Mouse (Mus musculus): Measurements from ENCODE around the gene 4933427D14Rik. TPM values are rescaled to one million over a fixed set of nuclear protein-coding genes. Genes with fewer than 3 reads are reported as not detected.

The 4933427D14Rik gene
- polyA plus RNA-seq, 1 experiment from 2014 or later: 2.9 TPM

DNA sequence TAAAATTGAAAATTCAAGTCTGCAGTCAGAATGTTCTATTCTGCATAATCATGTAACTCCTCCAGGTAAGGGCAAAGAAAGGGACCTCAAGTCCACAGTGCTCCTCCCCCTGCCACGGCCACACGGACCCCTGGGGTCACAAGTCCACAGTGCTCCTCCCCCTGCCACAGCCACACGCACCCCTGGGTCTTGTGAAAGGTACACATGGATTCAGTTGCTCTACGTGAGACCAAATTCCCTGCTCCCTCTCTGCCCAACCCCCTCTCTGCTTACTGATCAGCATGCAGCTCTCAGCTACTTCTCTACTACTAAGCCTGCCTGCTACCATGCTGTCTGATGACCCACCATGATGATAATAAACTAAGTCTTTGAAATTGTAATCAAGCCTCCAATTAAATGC, 37.4 kb downstream of the 4933427D14Rik start:
- Histone ChIP-seq H3K36me3 (replicated peaks) (peaks cover 18% of the 10 kb centered on the region), H3K9ac (no peak overlapping the region), H3K9me3 (replicated peaks) (no peaks in the 10 kb centered on the region), H3K27ac (replicated peaks) (no peak overlapping the region), H3K4me1 (replicated peaks) (no peaks in the 10 kb centered on the region), H3K27me3 (no peaks in the 10 kb centered on the region), H3K4me2 (no peak overlapping the region), H3K4me3 (replicated peaks) (no peak overlapping the region)
- ATAC-seq (ENCODE audit: insufficient read depth): no peak
- WGBS (ENCODE audit: insufficient replicate concordance): 78% methylated on average over 4 of the region's 4 CpGs

DNA sequence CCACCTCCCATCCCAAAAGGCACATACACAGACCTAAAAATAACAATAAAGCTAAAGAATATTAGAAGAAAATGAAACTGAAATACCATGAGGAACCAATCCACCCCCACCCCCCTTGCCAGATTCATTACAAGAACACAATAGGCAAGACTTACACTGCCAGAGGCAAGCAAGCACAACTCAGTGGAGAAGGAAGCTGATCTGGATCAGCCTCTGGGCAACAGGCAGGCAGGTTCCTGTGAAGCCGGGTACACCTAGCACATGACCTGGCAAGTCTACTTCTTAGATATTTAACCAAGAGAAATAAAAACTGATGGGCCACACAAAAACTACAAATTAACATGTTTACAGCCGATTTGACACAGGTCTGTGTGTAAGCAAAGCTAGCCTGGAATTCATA, 44.1 kb downstream of the 4933427D14Rik start:
- no peak overlapping the region for H3K27ac ChIP-seq (replicated peaks)
- no peak for ATAC-seq (ENCODE audit: insufficient read depth)
- H3K4me3 ChIP-seq (replicated peaks): no peak overlapping the region
- no peak overlapping the region for H3K9ac ChIP-seq
- H3K27me3 ChIP-seq: no peaks in the 10 kb centered on the region
- H3K4me2 ChIP-seq: no peak overlapping the region
- H3K4me1 ChIP-seq (replicated peaks): no peaks in the 10 kb centered on the region
- H3K9me3 ChIP-seq (replicated peaks): no peaks in the 10 kb centered on the region
- H3K36me3 ChIP-seq (replicated peaks): peaks cover 9% of the 10 kb centered on the region; the same call in 1 of the 2 replicates
- WGBS (ENCODE audit: insufficient replicate concordance): 66% methylated on average over 2 of the region's 2 CpGs

DNA sequence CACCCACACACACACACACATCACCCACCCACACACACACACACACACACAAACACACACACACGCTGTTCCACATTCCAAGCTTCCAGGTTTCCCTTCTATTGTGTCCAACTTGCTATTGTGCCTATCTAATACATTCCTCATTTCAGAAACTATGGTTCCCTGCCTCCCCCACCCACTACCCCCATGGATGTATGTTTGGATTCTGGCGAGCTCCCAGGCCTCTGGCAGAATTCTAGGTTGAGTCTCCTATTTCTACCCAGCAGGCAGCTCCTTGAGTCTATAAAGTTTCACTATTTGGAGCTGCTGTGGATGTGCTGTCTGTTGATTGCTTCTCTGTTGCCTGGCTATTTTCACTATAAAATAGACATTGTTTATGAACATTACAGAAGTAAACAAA, 50.6 kb downstream of the 4933427D14Rik start:
- WGBS (ENCODE audit: insufficient replicate concordance): 57% methylated on average over 2 of the region's 2 CpGs
- Histone ChIP-seq H3K36me3 (replicated peaks) (peaks cover 8% of the 10 kb centered on the region), H3K4me1 (replicated peaks) (no peaks in the 10 kb centered on the region), H3K9me3 (replicated peaks) (no peaks in the 10 kb centered on the region), H3K4me3 (replicated peaks) (no peak overlapping the region), H3K9ac (no peak overlapping the region), H3K27me3 (no peaks in the 10 kb centered on the region), H3K4me2 (no peak overlapping the region), H3K27ac (replicated peaks) (no peak overlapping the region)
- no peak for ATAC-seq (ENCODE audit: insufficient read depth)

DNA sequence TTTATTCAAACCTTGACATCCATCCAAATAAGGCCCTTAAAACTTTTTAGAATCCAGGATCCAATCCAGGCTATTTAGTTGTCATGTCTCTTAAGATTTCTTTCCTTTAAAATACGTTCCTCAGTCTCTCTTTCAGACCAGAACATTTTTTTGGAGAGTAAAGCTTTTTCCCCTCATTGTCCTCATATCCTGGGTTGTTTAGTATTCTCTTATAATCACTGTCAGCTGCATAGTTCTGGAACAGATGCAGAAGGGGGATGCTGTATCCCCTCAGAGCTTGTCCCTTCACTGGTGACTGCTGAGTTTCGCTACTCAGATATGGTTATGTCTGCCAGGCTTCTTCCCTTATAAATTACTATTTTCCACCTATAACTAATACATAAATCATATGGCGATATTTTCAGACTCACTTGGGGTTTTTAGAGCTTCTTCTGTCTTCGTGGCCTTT, 51.3 kb downstream of the 4933427D14Rik start:
- H3K9me3 ChIP-seq (replicated peaks): no peaks in the 10 kb centered on the region
- ATAC-seq (ENCODE audit: insufficient read depth): no peak
- no peak overlapping the region for H3K27ac ChIP-seq (replicated peaks)

DNA sequence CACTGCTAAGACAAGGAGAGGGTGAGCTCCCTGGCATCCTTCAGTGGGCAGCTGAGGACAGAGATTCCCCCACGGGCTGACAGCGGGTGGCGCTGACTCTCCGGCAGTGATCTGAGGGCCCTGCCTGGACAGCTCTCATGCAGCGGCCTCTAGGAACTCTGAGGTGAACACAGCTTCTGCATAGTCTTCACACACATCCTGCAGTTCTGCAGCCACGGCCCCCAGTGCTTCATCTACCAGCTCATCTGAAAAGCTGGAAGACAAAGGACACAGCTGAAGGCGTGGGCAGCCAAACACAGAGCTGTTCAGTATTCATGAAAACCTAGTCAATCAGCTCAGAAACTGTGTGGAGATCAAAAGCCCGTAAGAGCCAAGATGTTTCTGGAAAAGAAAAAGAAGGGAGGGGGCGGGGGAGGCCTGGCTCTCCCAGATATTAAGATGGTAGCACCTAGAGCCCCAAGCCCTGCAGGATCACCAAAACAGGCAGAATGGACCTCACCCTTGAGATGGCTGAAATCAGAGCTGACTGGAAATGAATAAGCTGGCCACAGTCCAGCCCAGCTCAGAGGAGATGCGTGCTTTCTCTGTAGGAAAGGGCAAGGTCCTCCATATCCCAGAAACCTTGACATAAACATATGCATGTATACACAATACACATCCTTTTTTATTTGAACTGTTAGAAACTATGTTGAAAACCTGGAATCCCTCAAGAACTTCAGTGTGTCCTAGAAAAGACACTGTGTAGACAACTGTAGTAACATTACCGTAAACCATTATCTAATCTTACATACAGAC, 51.9 kb downstream of the 4933427D14Rik start:
- Histone ChIP-seq H3K27ac (replicated peaks) (no peak overlapping the region), H3K36me3 (replicated peaks) (peaks cover 8% of the 10 kb centered on the region), H3K4me2 (no peak overlapping the region), H3K4me1 (replicated peaks) (no peaks in the 10 kb centered on the region), H3K9ac (no peak overlapping the region), H3K27me3 (no peaks in the 10 kb centered on the region), H3K4me3 (replicated peaks) (no peak overlapping the region), H3K9me3 (replicated peaks) (no peaks in the 10 kb centered on the region)
- ATAC-seq (ENCODE audit: insufficient read depth): no peak
- WGBS (ENCODE audit: insufficient replicate concordance): 75% methylated on average over 11 of the region's 11 CpGs

More for the DNA sequence above, 51.3 kb downstream of the 4933427D14Rik start:
- H3K9ac ChIP-seq: no peak overlapping the region
- 66% methylated on average over 4 of the region's 4 CpGs for WGBS (ENCODE audit: insufficient replicate concordance)
- H3K36me3 ChIP-seq (replicated peaks): peaks cover 8% of the 10 kb centered on the region
- no peaks in the 10 kb centered on the region for H3K27me3 ChIP-seq
- no peak overlapping the region for H3K4me2 ChIP-seq
- H3K4me1 ChIP-seq (replicated peaks): no peaks in the 10 kb centered on the region
- H3K4me3 ChIP-seq (replicated peaks): no peak overlapping the region

DNA sequence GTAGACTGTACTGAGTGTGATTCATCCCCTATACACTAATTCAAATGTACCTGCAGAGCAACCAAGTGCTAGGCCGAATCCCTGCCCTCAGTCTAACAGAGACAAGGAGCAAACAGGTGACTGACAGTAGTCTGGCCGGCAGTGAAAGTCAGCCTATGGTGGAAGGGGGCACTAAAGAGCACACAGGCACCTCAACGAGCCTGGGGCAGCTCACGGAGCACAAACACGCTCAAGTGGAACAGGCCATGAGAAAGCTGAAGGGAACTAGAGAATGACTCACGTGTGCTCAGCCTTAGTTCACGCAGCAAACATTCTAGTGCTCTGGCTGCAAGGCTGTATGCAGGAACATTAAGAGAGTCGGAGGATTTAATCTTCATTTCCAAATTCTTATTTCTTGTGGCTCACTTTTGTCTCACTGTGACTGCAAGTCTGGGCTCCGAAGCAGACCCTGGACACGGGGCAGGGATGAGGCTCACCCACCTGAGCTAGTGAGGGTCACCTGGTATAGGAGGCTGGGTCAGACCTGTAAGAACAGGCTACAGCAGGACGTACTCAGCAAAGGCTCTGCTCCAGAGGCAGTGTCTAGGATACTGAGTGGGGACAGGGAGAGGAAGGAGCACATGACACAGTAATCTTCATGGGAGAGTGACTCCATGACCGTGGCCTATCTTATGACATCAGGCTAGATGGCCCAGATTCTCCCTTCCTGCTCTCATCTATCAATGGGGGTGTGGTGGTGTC, 54.0 kb downstream of the 4933427D14Rik start:
- Histone ChIP-seq H3K9ac (no peak overlapping the region), H3K4me2 (no peak overlapping the region), H3K4me1 (replicated peaks) (no peaks in the 10 kb centered on the region), H3K36me3 (replicated peaks) (peaks cover 8% of the 10 kb centered on the region), H3K9me3 (replicated peaks) (no peaks in the 10 kb centered on the region), H3K4me3 (replicated peaks) (no peak overlapping the region), H3K27ac (replicated peaks) (no peak overlapping the region), H3K27me3 (no peaks in the 10 kb centered on the region)
- 0 out of 2 replicates have a peak, but pooled peaks have one; percentile 9 for ATAC-seq (ENCODE audit: insufficient read depth)
- 71% methylated on average over 12 of the region's 12 CpGs for WGBS (ENCODE audit: insufficient replicate concordance)

DNA sequence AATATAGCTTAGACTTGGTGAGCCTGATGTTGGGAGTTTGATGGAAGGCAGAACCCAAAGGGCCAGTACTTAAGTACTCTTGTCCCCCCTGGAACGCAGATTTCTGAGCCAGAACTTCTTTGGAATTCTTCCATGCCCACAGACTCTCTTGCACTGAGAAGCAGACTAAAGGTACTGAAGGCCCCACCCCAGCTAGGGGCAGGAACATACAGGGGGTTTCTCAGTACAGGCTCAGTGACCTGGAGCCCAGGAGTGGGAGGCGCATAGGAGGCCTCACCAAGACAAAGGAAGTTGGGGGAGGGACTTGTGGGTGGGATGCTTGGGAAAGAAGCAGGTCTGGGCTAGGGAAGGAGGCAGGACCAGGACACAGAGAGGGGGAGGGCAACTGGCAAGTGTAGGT, 56.1 kb downstream of the 4933427D14Rik start:
- no peak for ATAC-seq (ENCODE audit: insufficient read depth)
- Histone ChIP-seq H3K9ac (no peak overlapping the region), H3K4me2 (no peak overlapping the region), H3K4me1 (replicated peaks) (no peaks in the 10 kb centered on the region), H3K9me3 (replicated peaks) (no peaks in the 10 kb centered on the region), H3K4me3 (replicated peaks) (no peak overlapping the region), H3K27me3 (no peaks in the 10 kb centered on the region), H3K27ac (replicated peaks) (no peak overlapping the region), H3K36me3 (replicated peaks) (peaks cover 8% of the 10 kb centered on the region)
- WGBS (ENCODE audit: insufficient replicate concordance): 58% methylated on average over 2 of the region's 2 CpGs

DNA sequence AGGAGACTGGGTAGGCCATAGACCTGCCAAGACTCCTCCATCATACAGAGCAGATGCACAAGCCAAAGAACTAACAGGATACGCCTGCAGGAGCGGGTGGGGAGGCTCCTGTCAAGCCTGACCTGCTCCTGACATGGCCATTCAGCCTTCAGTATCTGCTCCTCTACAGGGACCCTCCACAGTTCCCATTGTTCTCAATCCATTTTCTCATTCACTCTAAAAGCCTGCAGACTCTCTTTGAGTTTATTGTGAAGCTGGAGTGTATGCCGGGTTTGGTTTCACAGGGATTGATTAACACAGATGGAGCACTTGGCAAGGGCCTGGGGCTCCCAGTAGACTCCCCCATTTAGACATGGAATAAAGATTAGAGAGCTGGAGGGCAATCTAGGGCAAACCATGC, 59.3 kb downstream of the 4933427D14Rik start:
- H3K9me3 ChIP-seq (replicated peaks): no peaks in the 10 kb centered on the region
- H3K36me3 ChIP-seq (replicated peaks): no peaks in the 10 kb centered on the region
- no peaks in the 10 kb centered on the region for H3K4me1 ChIP-seq (replicated peaks)
- no peak overlapping the region for H3K4me2 ChIP-seq
- 53% methylated on average over 3 of the region's 3 CpGs for WGBS (ENCODE audit: insufficient replicate concordance)
- H3K27me3 ChIP-seq: no peaks in the 10 kb centered on the region
- no peak overlapping the region for H3K4me3 ChIP-seq (replicated peaks)
- H3K27ac ChIP-seq (replicated peaks): no peak overlapping the region
- H3K9ac ChIP-seq: no peak overlapping the region
- no peak for ATAC-seq (ENCODE audit: insufficient read depth)

DNA sequence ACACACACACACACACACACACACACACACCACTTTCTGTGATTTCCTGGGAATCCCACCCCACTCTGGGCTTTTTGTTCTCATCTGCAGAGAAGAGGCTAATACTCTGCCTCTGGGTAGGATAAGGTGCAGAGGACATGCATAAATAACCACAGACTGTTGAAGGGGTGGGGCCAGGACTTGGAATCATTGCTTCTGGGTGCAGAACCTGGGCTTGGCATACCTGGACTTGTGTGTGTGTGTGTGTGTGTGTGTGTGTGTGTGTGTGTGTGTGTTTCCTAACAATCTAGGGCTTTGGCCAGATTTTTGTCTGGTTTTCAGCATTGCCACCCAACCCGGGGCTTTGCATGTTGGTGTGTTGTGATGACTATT, 61.4 kb downstream of the 4933427D14Rik start:
- no peak overlapping the region for H3K4me2 ChIP-seq
- H3K27ac ChIP-seq (replicated peaks): no peak overlapping the region
- H3K9ac ChIP-seq: no peak overlapping the region
- no peaks in the 10 kb centered on the region for H3K4me1 ChIP-seq (replicated peaks)
- WGBS (ENCODE audit: insufficient replicate concordance): 52% methylated on average over 1 of the region's 1 CpGs
- no peaks in the 10 kb centered on the region for H3K27me3 ChIP-seq
- no peaks in the 10 kb centered on the region for H3K36me3 ChIP-seq (replicated peaks)
- no peak overlapping the region for H3K4me3 ChIP-seq (replicated peaks)
- ATAC-seq (ENCODE audit: insufficient read depth): no peak
- no peaks in the 10 kb centered on the region for H3K9me3 ChIP-seq (replicated peaks)

DNA sequence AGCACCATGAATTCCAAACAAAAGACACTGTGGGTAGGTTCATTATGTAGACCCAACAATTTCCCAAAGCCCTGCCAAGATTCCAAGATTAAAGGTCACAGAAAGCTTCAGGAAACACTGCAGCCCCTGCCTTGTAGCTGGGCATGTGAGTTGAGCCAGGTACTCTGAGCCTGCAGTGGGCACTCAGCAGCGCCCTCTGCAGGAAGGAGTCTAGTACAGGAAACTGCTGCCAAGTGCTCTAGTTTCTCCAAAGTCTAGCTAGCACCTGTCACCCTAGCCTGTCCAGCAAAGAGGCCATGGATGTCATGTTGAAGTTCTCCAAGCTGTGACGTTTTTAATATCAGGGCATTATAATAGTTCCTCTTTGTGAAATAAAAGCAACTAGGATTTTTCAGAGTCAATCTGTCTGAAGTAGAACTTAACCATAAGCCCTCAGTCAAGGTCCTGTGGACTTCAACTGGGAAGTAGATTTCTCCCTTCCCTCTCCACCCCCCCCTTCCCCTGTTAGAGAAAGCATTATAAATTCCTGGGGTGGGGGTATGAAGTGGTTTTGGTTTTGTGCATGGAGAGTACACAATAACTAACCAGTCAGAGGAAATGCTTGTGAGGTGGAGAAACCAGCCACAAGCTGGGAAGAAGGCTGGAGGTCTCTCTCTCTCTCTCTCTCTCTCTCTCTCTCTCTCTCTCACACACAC, 61.9 kb downstream of the 4933427D14Rik start:
- ATAC-seq (ENCODE audit: insufficient read depth): no peak

DNA sequence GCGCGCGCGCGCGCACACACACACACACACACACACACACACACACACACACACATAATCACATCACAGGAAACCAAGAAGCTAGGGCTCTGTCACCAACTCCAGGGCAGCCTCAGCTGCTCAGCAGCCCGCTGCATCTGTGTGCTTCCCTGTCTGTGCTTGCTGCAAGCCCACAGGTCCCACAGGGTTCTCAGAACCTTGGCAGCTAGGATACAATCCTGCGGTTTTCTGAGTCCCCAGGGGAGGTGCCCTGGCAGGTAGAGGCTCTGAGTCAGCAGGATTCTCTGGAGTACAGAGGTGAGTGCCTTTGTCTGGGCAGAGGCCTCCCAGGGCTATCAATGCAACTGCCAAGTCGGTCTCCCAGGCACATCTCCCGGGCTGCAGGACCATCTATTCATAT, 64.4 kb downstream of the 4933427D14Rik start:
- no peaks in the 10 kb centered on the region for H3K4me1 ChIP-seq (replicated peaks)
- H3K36me3 ChIP-seq (replicated peaks): no peaks in the 10 kb centered on the region
- WGBS (ENCODE audit: insufficient replicate concordance): 54% methylated on average over 10 of the region's 10 CpGs
- H3K27me3 ChIP-seq: peaks cover 13% of the 10 kb centered on the region
- ATAC-seq (ENCODE audit: insufficient read depth): no peak
- H3K4me2 ChIP-seq: no peak overlapping the region
- no peak overlapping the region for H3K9ac ChIP-seq
- H3K4me3 ChIP-seq (replicated peaks): no peak overlapping the region
- no peak overlapping the region for H3K27ac ChIP-seq (replicated peaks)
- H3K9me3 ChIP-seq (replicated peaks): no peaks in the 10 kb centered on the region

More for the DNA sequence above, 61.9 kb downstream of the 4933427D14Rik start:
- 6% methylated on average over 2 of the region's 2 CpGs for WGBS (ENCODE audit: insufficient replicate concordance)
- Histone ChIP-seq H3K36me3 (replicated peaks) (no peaks in the 10 kb centered on the region), H3K27ac (replicated peaks) (no peak overlapping the region), H3K27me3 (no peaks in the 10 kb centered on the region), H3K4me2 (no peak overlapping the region), H3K4me1 (replicated peaks) (no peaks in the 10 kb centered on the region), H3K9me3 (replicated peaks) (no peaks in the 10 kb centered on the region), H3K9ac (no peak overlapping the region), H3K4me3 (replicated peaks) (no peak overlapping the region)

Data from liver, embryonic 15.5 days (tissue).